Mouse (Mus musculus): ENCODE measurements around the gene 4930562C15Rik.

The 4930562C15Rik gene

GRCm38 (mm10) chr16:4894201-4894908, 59.1 kb downstream of the 4930562C15Rik start:
- DNase-seq, result no peak

GRCm38 (mm10) chr16:4896249-4897027, 61.2 kb downstream of the 4930562C15Rik start:
- no peak for DNase-seq

- no peak for DNase-seq
Measured at GRCm38 (mm10) chr16:4897146-4897730, 62.0 kb downstream of the 4930562C15Rik start.

- DNase-seq, result peak in 1 of 2 experiments; percentile 22
Measured at GRCm38 (mm10) chr16:4898881-4899280, 63.7 kb downstream of the 4930562C15Rik start.

GRCm38 (mm10) chr16:4899711-4900110, 64.5 kb downstream of the 4930562C15Rik start:
- DNase-seq, result no peak

- peak in 1 of 2 experiments; percentile 25 for DNase-seq
Measured at GRCm38 (mm10) chr16:4901167-4901566, 66.0 kb downstream of the 4930562C15Rik start.

- DNase-seq, result no peak
Measured at GRCm38 (mm10) chr16:4902390-4902789, 67.2 kb downstream of the 4930562C15Rik start.

- no peak for DNase-seq
Measured at GRCm38 (mm10) chr16:4903491-4904102, 68.4 kb downstream of the 4930562C15Rik start.

GRCm38 (mm10) chr16:4904878-4905277, 69.7 kb downstream of the 4930562C15Rik start:
- DNase-seq, result no peak

- DNase-seq, result no peak
Measured at GRCm38 (mm10) chr16:4905591-4905990, 70.4 kb downstream of the 4930562C15Rik start.

GRCm38 (mm10) chr16:4906559-4906958, 71.3 kb downstream of the 4930562C15Rik start:
- DNase-seq, result no peak

- peak in 1 of 2 experiments; percentile 22 for DNase-seq
Measured at GRCm38 (mm10) chr16:4907386-4907785, 72.2 kb downstream of the 4930562C15Rik start.

GRCm38 (mm10) chr16:4907972-4908371, 72.8 kb downstream of the 4930562C15Rik start:
- DNase-seq, result no peak

GRCm38 (mm10) chr16:4909745-4910144, 74.5 kb downstream of the 4930562C15Rik start:
- DNase-seq, result peak in 1 of 2 experiments; percentile 45

GRCm38 (mm10) chr16:4910758-4911157, 75.5 kb downstream of the 4930562C15Rik start:
- DNase-seq, result no peak

GRCm38 (mm10) chr16:4912074-4912648, 76.9 kb downstream of the 4930562C15Rik start:
- no peak for DNase-seq

GRCm38 (mm10) chr16:4912907-4913782, 77.9 kb downstream of the 4930562C15Rik start:
- DNase-seq, result no peak

GRCm38 (mm10) chr16:4913783-4914735, 78.8 kb downstream of the 4930562C15Rik start:
- peak; percentile 88 to 94 for DNase-seq

- DNase-seq, result no peak
Measured at GRCm38 (mm10) chr16:4915931-4916330, 80.7 kb downstream of the 4930562C15Rik start.

- DNase-seq, result no peak
Measured at GRCm38 (mm10) chr16:4916608-4917007, 81.4 kb downstream of the 4930562C15Rik start.

Data from cerebellum, postnatal 10 days (tissue).